Mouse (Mus musculus): ENCODE data around the gene Tpcn1.

Gene Tpcn1

DNA sequence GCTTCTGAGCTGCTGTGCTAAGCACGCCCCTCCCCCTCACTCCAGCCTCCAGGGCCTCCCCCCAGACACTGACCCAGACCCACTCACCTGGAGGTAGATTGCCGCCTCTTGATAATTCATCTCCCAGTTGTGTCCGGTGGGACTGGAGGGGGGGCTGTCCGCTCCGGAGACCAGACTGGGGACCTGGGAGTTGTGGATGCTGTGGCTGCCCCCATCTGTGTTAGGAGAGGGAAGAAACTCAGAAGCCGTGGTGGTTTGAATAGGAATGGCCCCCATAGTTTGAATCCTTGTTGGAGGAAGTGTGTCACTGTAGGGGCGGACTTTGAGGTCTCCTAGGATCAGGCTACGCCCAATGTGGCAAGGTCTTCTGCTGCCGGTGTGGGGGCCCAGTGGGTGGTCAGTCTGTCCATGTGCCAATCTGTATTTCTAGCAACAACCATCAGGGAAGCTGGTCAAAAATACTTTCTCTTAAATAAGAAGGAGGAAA lies 28.3 kb downstream of the Tpcn1 start:
- no peak for DNase-seq (ENCODE audit: low spot score in 2 of 2)

GRCm38 (mm10) chr5:120558762-120559161 lies 29.7 kb downstream of the Tpcn1 start:
- DNase-seq (ENCODE audit: low spot score in 2 of 2): no peak

DNA sequence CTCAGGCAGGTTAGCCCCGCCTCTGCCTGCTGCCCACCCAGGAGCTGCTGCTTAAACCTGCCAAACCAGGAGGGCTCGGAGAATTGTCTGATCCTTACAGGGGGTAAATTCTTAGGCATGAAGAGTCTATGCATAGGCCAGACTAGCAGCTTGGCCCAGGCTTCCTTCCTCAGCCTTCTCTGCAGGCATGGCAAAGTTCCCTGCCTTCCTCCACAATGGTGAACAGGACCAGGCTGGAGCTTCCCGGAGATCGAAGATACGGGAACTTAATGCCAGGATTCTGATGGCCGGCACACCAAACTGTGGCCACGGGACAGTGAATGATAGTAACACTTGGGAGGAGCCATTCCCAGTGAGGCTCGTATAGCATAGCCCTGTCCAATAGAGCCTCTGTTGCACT lies 30.4 kb downstream of the Tpcn1 start:
- no peak for DNase-seq (ENCODE audit: low spot score in 2 of 2)

DNA sequence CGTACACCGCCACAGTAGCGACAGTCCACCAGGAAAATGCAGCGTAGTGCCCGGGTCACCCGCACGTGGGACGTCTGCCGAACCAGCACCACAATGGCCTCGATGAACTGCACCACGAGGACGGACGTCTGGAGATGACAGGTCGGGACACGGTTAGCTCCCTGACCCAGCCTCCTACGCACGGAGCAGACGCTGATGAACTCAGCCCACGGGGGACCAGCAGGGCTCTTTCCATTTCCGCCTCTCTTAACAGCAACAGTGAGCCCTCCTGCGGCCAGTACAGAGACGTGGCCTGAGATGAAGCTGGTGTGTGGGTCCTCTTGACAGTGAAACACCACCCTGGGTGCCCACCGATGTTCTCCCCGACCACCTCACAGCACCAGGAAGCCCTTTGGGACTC lies 32.6 kb downstream of the Tpcn1 start:
- no peak for DNase-seq (ENCODE audit: low spot score in 2 of 2)

GRCm38 (mm10) chr5:120550673-120551072 lies 37.8 kb downstream of the Tpcn1 start:
- DNase-seq (ENCODE audit: low spot score in 2 of 2): no peak

DNA sequence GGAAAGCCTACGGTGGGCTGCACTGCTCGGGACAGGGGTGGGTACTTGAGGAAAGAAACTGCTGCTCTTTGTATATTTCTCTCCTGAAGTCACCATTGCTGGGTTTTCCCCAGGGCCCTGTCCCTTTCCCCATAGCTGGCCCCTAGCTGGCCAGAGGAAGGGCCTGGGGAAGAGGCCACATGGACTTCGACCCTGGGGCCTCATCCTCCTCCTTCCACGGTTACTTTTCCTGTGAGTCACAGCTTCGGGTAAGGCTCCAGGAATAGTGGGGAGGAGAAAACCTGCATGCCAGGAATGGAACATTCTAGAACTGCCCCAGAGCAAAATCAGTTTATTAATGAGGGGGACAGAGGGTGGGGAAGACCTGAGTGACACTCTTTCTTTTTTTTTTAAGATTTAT lies 38.3 kb downstream of the Tpcn1 start:
- no peak for DNase-seq (ENCODE audit: low spot score in 2 of 2)

- no peak for DNase-seq (ENCODE audit: low spot score in 2 of 2)
These were observed 40.1 kb downstream of the Tpcn1 start for GRCm38 (mm10) chr5:120548236-120548850.

GRCm38 (mm10) chr5:120536632-120537031 lies 51.8 kb downstream of the Tpcn1 start:
- no peak for DNase-seq (ENCODE audit: low spot score in 2 of 2)

GRCm38 (mm10) chr5:120536046-120536445 lies 52.4 kb downstream of the Tpcn1 start:
- no peak for DNase-seq (ENCODE audit: low spot score in 2 of 2)

DNA sequence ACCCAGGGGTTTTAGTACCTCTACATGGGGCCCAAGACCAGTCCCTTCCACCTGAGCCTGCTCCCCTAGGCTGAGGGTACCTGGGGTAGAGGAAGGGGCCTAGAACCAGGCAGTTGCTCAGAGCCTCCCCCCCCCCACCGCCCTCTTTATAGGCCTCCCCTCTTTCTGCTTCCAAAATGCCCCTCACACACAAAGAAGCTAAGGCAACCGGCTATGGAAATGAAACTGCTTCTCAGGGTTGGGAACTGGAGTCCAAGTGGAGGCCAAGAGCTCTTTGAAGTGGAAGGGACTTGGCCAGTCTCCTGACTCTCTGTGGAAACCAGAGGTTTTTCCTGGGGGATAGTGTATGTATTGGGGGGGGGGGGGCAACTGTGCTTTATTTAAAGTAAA lies 53.8 kb downstream of the Tpcn1 start:
- DNase-seq (ENCODE audit: low spot score in 2 of 2): no peak

- no peak for DNase-seq (ENCODE audit: low spot score in 2 of 2)
These were observed 54.3 kb downstream of the Tpcn1 start for GRCm38 (mm10) chr5:120534071-120534685.

DNA sequence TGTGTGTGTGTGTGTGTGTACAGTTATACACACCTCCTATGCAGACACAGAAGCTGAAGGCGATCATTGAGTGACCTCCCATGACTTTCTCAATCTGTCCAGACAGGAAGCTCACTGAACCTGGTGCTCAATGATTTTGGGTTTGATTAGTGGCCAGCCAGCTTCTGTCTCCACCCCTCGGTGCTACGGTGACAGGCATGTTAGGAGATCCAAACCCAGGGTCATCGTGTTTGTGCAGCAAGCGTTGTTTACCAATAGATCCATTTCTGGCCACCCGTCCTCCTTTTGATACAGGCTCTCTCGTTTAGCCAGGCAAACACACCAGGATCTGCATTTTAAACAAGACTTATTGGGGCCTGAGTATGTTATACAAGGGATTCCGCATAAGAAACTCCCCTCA lies 56.8 kb downstream of the Tpcn1 start:
- no peak for DNase-seq (ENCODE audit: low spot score in 2 of 2)

- DNase-seq (ENCODE audit: low spot score in 2 of 2): no peak
These were observed 61.0 kb downstream of the Tpcn1 start for GRCm38 (mm10) chr5:120527296-120527964.

GRCm38 (mm10) chr5:120526311-120526710 lies 62.2 kb downstream of the Tpcn1 start:
- no peak for DNase-seq (ENCODE audit: low spot score in 2 of 2)

DNA sequence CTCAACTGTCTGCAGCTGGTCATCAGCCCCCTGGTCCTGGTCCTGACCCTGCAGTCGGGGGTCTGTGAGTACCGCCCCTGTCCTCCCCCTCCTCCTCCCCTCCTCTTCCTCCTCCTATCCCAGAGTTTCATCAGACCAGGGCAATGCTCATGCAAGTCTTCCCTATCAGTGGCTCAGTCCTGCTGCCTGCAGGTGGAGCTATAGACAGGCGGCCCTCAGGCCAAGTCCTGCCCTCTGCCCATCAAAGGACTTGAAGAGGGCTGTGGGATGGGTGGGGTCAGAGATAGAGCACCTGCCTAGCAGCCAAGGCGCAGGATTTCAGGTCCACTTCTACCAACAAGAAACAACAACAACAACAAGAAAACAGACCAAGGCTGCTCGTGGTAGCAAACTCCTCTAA lies 62.7 kb downstream of the Tpcn1 start:
- no peak for DNase-seq (ENCODE audit: low spot score in 2 of 2)

- DNase-seq (ENCODE audit: low spot score in 2 of 2): no peak
These were observed 63.7 kb downstream of the Tpcn1 start for GRCm38 (mm10) chr5:120524736-120525135.

DNA sequence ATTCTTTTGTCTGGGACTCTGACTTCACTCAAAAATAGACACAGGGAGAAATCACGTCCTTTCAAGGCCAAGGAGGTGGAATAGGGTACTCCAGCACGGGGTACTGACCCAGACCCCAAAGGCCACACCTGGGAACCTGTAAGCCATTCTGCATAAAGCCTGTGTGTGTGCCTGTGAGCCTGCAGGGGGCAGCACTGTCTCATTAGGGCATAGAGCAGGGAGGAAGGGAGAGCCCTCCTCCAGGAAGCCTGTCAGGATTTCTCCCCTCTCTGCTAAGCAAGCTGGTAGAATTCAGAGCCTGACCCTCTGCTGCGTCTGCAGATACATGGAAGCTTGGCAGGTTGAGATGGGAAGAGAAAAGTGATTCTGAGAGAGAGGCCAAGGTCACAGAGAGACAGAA lies 65.8 kb downstream of the Tpcn1 start:
- DNase-seq (ENCODE audit: low spot score in 2 of 2): no peak

DNA sequence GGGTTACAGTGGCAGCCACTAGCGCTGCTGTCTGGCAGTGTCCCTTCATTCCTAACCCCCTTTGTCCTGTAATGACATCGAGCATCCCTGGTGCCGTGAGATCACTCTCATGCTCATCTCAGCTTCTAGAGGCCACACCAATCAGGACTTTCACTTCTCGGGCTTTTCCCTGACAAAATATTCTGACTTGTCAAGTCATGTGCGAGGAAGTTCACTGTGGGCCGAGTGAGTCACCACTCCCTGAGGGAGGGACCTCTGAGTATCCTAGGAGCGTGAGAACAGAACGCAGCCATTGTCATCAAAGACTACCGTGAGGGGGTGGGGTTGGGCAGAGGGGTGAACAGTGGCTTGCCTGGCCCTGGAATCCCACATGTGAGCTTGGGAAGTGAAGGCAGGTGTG lies 70.9 kb downstream of the Tpcn1 start:
- DNase-seq (ENCODE audit: low spot score in 2 of 2): peak; percentile 54 to 74

DNA sequence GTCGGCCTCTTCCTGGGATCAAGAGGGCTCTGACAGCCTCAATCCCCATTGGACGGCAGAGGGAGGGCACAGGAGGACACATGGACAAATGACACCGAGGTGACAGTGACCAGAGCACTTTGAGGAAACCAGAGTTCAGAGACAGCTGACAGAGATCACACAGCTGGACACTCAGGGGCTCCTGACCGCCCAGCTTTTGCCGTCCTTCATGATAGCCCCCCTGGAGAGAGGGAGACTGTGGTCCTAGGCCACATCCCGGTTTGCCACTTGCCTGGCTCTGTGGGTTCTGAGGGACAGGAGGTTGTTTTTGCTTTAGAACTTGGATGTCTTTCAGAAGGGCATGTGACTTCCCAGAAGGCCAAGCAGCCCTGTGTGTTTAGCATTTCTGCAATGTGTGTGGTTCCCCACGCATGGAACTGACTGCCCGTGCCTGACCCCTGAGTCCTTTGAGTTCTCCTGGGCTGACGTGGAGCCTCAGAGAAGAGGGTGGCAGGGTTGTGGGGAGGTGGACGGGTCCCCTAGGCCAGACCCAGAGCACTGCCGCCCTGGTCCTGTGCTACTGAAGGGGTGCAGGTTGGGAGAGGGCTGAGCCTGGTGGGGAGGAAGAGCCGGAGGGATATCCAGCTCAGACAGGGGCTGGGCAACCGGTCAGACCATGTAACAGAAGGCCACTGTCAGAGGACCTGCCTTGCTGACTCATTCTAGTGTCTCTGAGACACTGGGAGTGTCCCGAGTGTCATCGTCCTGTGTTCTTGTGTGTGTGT lies 72.1 kb downstream of the Tpcn1 start:
- DNase-seq (ENCODE audit: low spot score in 2 of 2): peak; percentile 37 to 40

DNA sequence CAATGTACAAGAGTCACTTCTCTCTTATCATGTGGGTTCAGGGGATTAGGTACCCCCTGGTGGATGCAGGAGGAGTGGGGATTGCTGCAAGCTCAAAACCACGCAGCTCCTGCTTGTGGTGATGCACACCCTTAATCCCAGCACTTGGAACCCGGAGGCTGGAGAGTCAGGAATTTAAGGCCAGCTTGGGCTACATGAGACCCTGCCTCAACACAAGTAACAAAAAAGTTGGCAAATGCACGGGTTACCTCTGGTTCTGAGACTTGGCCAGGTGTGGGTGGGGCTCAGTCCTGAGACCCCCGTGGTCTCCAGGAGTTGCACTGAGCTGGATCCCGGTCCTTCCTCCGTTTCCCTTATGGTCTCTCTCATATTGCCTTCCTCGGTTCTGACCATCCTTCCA lies 73.0 kb downstream of the Tpcn1 start:
- no peak for DNase-seq (ENCODE audit: low spot score in 2 of 2)

GRCm38 (mm10) chr5:120514754-120515153 lies 73.7 kb downstream of the Tpcn1 start:
- peak in 1 of 2 experiments; percentile 35 for DNase-seq (ENCODE audit: low spot score in 2 of 2)

- peak in 1 of 2 experiments; percentile 44 for DNase-seq (ENCODE audit: low spot score in 2 of 2)
These were observed 74.3 kb downstream of the Tpcn1 start for GRCm38 (mm10) chr5:120514031-120514677.
